Mouse (Mus musculus): ENCODE results near the gene Psmb6.
"Not testable (repeated sequence)": the region's sequence is repeated elsewhere in the genome, so short reads cannot be mapped to it uniquely, and the experiment has no call there.

Gene Psmb6

DNA sequence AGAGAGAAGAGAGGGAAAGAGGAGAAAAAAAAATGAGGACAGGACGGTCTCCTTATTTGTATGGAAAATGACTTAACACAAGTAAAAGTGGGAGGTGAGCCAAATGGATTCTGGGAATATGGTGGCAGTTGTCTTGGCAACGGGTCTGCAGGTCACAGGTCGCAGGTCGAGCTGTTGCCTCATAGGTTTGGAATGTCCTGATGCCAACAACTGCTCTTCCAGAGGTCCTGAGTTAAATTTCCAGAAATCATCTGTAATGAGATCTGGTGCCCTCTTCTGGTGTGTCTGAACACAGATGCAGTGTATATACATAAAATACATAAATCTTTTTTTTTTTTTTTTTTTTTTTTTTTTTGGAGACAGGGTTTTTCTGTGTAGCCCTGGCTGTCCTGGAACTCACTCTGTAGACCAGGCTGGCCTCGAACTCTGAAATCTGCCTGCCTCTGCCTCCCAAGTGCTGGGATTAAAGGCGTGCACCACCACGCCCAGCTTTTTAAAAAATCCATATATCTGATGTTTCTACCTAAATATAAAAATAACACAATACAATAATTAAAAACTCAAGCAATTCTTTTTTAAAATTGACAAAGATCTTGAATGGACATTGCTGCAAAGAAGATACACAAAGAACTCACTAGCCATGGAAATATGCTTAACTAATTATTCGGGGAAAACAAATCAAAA, 1.7 kb upstream of the Psmb6 start:
- peak; percentile 32 for DNase-seq

GRCm38 (mm10) chr11:70524782-70525181, 385 bp upstream of the Psmb6 start:
- no peak for DNase-seq

DNA sequence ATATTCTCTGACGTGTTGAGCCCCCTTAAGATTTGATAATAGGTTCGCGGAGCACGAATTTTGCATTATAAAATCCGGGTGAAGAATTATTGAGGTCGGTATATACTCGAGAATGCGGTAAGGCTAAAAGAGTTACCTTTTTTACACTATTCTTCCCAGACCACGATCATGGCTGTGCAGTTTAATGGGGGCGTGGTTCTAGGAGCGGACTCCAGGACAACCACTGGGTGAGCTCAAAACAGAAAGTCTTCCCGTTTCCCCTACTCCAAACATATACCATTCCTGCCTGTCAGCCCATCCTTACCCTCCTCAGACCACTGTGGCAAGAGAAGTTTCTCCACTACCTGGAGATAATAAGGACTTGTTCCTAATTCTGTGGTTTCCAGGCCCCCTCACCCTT, 559 bp downstream of the Psmb6 start:
- peak; percentile 30 for DNase-seq

GRCm38 (mm10) chr11:70526211-70526610, 1.0 kb downstream of the Psmb6 start:
- DNase-seq: no peak

DNA sequence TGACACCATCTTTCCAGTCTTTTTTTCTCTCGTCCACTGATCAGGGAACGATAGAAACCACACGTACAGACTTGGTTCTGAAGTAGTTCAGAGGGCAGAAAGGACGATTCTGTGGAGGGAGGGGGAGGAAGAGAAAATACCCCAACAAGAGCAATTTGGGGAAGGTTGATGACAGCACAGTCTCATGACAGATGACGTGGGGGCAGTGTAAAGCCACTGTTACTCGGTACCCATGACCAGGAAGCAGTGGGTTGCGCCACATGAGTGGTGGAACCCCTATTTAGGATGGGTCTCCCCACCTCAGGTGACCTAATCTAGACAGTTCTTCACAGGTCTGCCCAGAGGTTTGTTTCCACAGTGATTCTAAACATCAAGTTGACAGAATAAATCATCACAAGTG, 3.4 kb downstream of the Psmb6 start:
- no peak for DNase-seq

DNA sequence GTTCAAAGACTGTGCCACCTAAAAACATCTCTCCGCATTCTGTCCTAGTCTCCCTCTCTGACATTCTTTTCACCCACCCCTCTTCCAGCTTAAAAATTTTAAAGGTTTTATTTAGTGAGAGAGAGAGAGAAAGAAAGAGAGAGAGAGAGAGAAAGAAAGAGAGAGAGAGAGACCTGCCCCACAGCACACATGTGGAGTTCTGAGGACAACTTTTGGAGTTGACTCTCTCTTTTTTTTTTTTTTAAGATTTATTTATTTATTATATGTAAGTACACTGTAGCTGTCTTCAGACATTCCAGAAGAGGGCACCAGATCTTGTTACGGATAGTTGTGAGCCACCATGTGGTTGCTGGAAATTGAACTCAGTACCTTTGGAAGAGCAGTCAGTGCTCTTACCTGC, 5.9 kb downstream of the Psmb6 start:
- DNase-seq: not testable (repeated sequence)

GRCm38 (mm10) chr11:70532839-70533238, 7.7 kb downstream of the Psmb6 start, which contains the start of gene Gm40193:
TSS of gene Gm40193 (minus strand) at chr11:70532939.
- DNase-seq: no peak

- DNase-seq: no peak
Observed at GRCm38 (mm10) chr11:70539423-70539822, 14.3 kb downstream of the Psmb6 start.

- peak; percentile 94 for DNase-seq
Observed at GRCm38 (mm10) chr11:70539877-70540587, 14.9 kb downstream of the Psmb6 start, which contains the start of gene Pld2. TSS of gene Pld2 (plus strand) at chr11:70540064.

DNA sequence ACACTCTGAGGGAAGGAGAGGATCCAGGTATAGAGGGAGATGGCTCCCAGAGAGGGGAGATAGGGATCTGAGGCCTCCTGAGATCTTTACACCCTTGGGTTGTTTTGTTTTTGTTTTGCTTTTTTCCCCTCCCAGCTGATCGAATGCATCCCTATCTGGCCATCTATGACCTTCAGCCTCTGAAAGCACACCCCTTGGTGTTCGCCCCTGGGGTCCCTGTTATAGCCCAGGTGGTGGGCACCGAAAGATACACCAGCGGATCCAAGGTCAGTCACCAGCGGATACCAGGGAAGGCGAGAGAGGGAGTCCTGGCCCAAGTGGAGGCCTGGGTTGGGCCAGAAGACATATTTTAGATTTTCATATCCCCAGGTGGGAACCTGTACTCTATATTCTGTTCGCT, 15.8 kb downstream of the Psmb6 start:
- no peak for DNase-seq

DNA sequence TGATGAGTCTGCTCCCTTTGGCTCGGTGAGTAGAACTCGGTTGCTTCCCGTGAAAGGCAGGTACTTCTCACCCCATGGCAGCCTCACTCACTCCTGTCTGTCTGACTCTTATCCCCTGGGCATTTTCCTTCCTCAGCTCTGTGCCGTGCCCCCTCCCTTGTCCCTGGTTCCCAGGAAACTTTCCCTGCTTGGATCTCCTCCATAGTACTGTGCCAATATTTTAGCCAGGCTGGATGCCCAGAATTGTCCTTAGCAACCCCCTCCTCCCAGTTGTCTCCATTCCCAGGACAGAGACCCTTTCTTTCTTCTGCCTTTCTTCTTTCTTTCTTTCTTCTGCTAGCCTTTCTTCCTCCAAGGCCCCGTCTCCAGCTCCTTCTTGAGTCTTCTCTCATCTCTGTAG, 16.2 kb downstream of the Psmb6 start:
- DNase-seq: no peak

GRCm38 (mm10) chr11:70544496-70544895, 19.3 kb downstream of the Psmb6 start:
- DNase-seq: no peak

GRCm38 (mm10) chr11:70551526-70551925, 26.4 kb downstream of the Psmb6 start:
- no peak for DNase-seq

- no peak for DNase-seq
Observed at GRCm38 (mm10) chr11:70553940-70554339, 28.8 kb downstream of the Psmb6 start.

- DNase-seq: no peak
Observed at GRCm38 (mm10) chr11:70557545-70557944, 32.4 kb downstream of the Psmb6 start.

GRCm38 (mm10) chr11:70561937-70562286, 36.7 kb downstream of the Psmb6 start:
- DNase-seq: no peak

DNA sequence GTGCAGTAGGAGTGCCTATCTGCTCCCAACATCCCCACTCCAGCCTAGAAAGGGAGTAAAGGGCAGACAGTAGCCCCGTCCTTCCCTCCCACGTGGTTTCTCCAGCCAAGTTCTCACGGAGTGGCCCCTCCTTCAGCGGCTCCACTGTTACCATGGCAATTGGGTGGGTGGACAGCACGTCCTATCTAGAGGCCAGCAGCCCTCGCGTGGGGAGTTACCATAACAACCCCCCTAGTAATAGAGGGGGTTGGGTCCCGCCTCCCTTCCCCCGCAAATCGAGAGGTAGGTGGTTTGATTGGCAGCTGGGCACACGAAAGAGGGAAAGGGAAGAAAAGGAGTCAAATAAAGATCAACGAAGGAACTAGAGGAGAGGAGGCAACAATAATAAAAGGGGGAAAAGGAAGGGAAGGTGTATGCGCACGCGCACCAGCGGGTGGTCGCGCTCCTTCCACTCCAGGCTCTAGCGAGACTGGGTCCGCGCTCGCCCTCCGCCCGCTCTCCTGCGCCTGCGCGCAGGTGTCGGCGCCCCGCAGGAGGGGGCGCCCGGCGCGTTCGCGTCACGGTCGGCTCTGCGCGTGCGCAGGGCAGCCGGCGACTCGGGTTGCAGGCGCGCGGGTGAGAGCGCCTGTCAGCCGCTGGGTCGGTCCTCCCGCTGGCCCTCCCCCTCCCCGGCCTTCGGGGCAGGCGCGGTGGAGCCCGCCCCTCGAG, 37.3 kb downstream of the Psmb6 start, which contains the start of gene Mink1:
Gene Mink1, plus strand, starts transcription at position 595 of the 708 bp plus-strand sequence.
- DNase-seq: peak; percentile 96

- peak; percentile 36 for DNase-seq
Observed at GRCm38 (mm10) chr11:70562995-70563469, 37.9 kb downstream of the Psmb6 start.

DNA sequence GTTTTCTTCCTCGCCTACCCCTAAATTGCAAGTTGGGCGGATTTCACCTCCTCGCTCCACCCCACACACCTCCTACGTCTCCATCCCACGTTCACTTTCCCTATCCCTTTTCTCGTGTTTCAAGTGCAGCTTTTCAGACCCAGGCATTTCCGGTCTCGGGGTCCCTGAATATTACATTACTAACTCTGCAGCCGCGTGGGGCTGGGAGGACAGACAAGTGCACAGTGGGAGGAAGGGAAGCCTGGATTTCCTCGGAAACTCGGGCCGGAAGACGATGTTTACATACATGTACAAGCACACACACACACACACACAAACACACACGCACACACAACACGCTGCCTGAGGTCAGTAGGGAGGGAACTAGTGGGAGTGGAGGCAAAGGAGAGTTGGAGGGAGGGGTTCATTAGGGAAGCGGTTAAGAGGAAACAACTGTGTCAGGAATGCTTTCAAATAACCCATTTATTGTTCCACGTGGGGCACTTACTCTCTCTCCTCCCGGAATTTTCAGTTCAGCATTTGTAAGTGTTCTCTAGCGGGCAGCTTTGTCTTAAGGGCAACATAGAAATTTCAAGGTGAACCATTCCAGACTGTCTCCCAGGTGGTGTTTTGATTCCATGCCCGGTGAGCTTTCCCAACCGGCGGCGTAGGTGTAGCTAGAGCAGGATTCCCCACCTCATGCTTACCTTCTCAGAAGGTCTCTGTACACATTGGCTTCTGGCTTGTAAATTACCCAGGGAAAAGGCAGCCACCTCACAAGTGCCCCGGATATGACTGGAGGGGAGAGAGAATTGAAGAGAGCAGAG, 38.5 kb downstream of the Psmb6 start:
- peak; percentile 65 for DNase-seq

GRCm38 (mm10) chr11:70564276-70564873, 39.2 kb downstream of the Psmb6 start:
- DNase-seq: no peak

- no peak for DNase-seq
Observed at GRCm38 (mm10) chr11:70566586-70566985, 41.4 kb downstream of the Psmb6 start.

- not testable (repeated sequence) for DNase-seq
Observed at GRCm38 (mm10) chr11:70570614-70571013, 45.4 kb downstream of the Psmb6 start.

All from embryo, embryonic 11 days (tissue).